Mouse (Mus musculus): Measurements from ENCODE around the gene Mcm2.

- TF ChIP-seq POLR2A (IDR thresholded peaks at IDR 0.05; ENCODE audit: borderline replicate concordance, extremely low read depth, insufficient read depth, insufficient read length, poor library complexity, severe bottlenecking): no peak
- TF ChIP-seq CTCF (IDR thresholded peaks at IDR 0.05; ENCODE audit: borderline replicate concordance, extremely low read depth, insufficient read depth, insufficient read length): no peak
Measured at GRCm38 (mm10) chr6:88897246-88897645, 1.3 kb downstream of the Mcm2 start.

Measured in brain, embryonic 14.5 days (tissue).